Mouse (Mus musculus) kidney, embryonic 15.5 days (tissue): ENCODE results near the gene Eif3j1. TPM values are rescaled to one million over a fixed set of nuclear protein-coding genes. Genes with fewer than 3 reads are reported as not detected.
A peak's percentile ranks its signal among the peaks of the same experiment; 100 is the strongest.
"Not testable (repeated sequence)": the region's sequence is repeated elsewhere in the genome, so short reads cannot be mapped to it uniquely, and the experiment has no call there.

Source experiments
- ATAC-seq: fragments of 200-750 bp; cut with Nextera tagmentation; replicated peaks from 2 replicates; pipeline ENCODE4 v1.8.0; 2017; ENCODE audit warnings: moderate TSS enrichment; ENCODE audit not compliant: low FRiP score
- H3K27ac ChIP-seq: fragments of 300-500 bp; sonication (generic); 2 replicates; pipeline ENCODE4 v1.5.1; 2015; ENCODE audit warnings: mild to moderate bottlenecking, inconsistent platforms
- H3K27me3 ChIP-seq: fragments of 300-500 bp; sonication (generic); 2 replicates; pipeline ENCODE4 v1.6.1; 2015; ENCODE audit warnings: inconsistent platforms
- H3K36me3 ChIP-seq: fragments of 300-500 bp; sonication (generic); 2 replicates; pipeline ENCODE4 v1.6.1; 2015; ENCODE audit warnings: inconsistent platforms
- H3K4me1 ChIP-seq: fragments of 300-500 bp; sonication (generic); 2 replicates; pipeline ENCODE4 v1.6.1; 2015; ENCODE audit warnings: inconsistent platforms
- H3K4me2 ChIP-seq: fragments of 300-500 bp; sonication (generic); 2 replicates; pipeline ENCODE4 v1.6.1; 2015; ENCODE audit warnings: moderate library complexity, mild to moderate bottlenecking, inconsistent platforms
- H3K4me3 ChIP-seq: fragments of 300-500 bp; sonication (generic); replicated peaks from 2 replicates; pipeline ENCODE4 v1.5.1; 2015; ENCODE audit warnings: mild to moderate bottlenecking, inconsistent platforms
- H3K9ac ChIP-seq: fragments of 300-500 bp; sonication (generic); 2 replicates; pipeline ENCODE4 v1.6.1; 2015; ENCODE audit warnings: mild to moderate bottlenecking, inconsistent platforms
- H3K9me3 ChIP-seq: fragments of 300-500 bp; sonication (generic); replicated peaks from 2 replicates; pipeline ENCODE4 v1.6.1; 2016; ENCODE audit warnings: inconsistent platforms
- WGBS: fragments of 180-500 bp; shearing (Covaris S2); methylation state at CpG from one replicate; pipeline ENCODE4 v1.1.7; 2015; ENCODE audit warnings: mixed read lengths; 5-methylcytosine and 5-hydroxymethylcytosine counted together
- polyA plus RNA-seq: library from polyadenylated mRNA; unstranded; fragments of >200 nt; fragmentation: Nextera tagmentation; extraction: Ambion mirVana; gene quantifications from 2 replicates; pipeline ENCODE4 v1.2.1, GENCODE M21; 2015

Eif3j1 gene
- polyA plus RNA-seq: 12.1 and 12.5 TPM in 2 replicates

DNA sequence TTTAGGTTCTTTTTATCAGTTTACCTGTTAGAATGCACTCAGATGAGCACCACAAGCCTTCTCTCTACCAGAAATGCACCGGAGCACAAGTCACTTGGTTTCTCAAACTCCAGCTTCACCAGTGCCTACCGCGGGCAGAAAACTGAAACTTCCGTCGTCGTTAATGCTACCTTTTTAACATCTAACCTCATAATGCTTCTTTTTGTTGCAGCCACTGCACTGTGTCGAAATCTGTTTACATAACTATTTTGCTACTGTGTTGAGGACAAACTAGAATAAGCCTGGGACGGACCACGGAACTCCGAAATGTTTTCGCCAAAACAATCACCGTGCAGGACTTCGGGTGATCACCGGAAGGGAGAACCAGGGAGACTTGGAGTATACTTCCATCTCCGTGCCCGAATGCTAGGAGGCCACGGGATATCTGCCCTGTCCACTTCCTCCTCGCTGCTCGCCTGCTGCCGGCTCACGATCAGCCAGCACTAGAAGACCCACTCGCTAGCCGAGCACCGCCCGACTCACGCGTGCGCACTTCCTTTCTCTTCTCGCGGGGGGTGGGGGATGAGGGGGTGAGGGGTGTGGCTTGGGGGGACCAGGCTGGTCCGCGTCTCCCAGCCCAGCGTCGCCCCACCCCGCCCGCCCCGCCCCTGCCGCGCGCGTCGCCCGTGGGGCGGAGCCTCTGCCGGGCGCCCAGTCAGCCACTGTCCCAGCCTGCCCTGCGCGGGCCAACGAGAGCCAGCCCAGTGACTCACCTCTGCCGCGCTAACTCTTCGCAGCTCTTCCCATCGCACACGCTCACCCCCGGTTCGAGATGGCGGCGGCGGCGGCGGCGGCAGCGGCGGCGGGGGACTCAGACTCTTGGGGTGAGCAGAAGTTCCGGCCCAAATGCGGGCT is at the start of gene Eif3j1:
Gene Eif3j1, plus strand, starts transcription at position 685 of the 894 bp plus-strand sequence.
- peak within 1 kb of the TSS; percentile 67 for H3K4me2 ChIP-seq
- peak within 1 kb of the TSS; percentile 93 for H3K27ac ChIP-seq
- H3K4me3 ChIP-seq: peak within 1 kb of the TSS; percentile 93
- under 1% methylated on average over 59 of the region's 67 CpGs for WGBS
- peak; percentile 99 for ATAC-seq
- H3K9me3 ChIP-seq: no peaks in the 10 kb centered on the region
- no peaks in the 10 kb centered on the region for H3K27me3 ChIP-seq
- peak within 1 kb of the TSS; percentile 92 for H3K9ac ChIP-seq
- H3K36me3 ChIP-seq: peaks cover 18% of the 10 kb centered on the region
- H3K4me1 ChIP-seq: peaks cover 18% of the 10 kb centered on the region

DNA sequence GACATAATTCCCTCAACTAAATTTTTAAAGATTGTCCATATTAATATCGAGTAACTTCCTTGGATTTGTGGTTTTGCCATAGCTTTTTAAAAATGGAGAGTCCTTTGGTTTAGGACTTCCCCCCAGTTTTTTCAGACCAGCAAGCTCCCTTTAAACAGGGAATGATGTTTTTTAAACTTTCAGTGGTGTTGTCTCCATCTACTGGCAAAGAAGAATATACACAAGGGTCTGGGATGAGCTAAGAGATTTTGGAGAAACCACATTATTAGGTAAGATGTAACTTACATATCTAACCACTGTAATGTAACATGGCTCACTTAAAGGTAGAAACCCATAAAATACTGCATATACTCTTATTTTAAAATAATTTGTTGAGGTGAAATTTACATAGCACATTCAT is 32.6 kb upstream of the Eif3j1 start:
- no peaks in the 10 kb centered on the region for H3K9me3 ChIP-seq
- no peak overlapping the region for H3K4me3 ChIP-seq
- H3K27me3 ChIP-seq: no peaks in the 10 kb centered on the region
- H3K27ac ChIP-seq: no peak overlapping the region
- H3K9ac ChIP-seq: no peak overlapping the region
- ATAC-seq: no peak
- H3K4me1 ChIP-seq: no peaks in the 10 kb centered on the region
- no peak overlapping the region for H3K4me2 ChIP-seq
- H3K36me3 ChIP-seq: peaks cover 52% of the 10 kb centered on the region
- 90% methylated on average over 1 of the region's 1 CpGs for WGBS

DNA sequence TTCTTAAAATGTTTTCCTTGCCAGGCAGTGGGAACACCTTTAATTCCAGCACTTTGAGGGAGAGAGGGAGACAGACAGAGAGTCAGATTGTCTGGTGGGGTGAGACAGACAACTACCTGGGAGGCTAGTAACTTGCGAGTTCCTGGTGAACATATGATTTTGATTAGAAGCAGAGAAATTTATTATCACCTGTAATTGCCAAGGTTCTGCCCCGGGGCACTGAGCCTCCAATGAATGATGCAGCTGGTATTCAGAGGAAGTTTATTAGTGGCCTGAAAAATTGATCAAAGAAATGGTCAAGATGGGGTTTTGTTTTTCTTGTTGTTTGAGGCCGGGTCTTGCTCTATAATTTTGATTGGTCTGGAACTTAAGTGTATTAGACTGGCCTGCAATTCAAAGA is 19.5 kb upstream of the Eif3j1 start:
- no peak overlapping the region for H3K27ac ChIP-seq
- no peaks in the 10 kb centered on the region for H3K9me3 ChIP-seq
- H3K4me1 ChIP-seq: no peaks in the 10 kb centered on the region
- peaks cover 60% of the 10 kb centered on the region for H3K36me3 ChIP-seq
- no peak overlapping the region for H3K4me3 ChIP-seq
- H3K4me2 ChIP-seq: no peak overlapping the region
- H3K27me3 ChIP-seq: no peaks in the 10 kb centered on the region
- WGBS: 87% methylated on average over 3 of the region's 3 CpGs
- no peak for ATAC-seq
- H3K9ac ChIP-seq: no peak overlapping the region

DNA sequence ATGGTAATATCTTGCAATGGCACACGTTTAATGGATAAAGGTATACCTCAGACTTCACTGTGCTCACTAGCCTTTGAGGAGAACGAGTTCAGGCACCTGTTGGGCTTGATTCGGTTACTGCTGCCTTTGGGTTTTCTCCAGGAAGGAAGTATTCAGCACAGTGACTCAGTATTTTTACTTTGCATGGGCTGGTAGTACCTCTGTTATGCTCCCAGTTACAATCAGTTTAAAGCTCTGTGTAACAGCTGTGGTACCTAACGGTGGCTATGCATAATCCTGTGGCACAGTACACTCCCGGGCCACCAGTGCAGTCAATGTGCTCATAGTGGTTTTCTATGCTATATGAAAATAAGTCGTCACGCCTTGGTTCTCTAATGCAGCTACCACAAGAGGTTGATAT is 16.9 kb upstream of the Eif3j1 start:
- H3K9ac ChIP-seq: no peak overlapping the region
- H3K27ac ChIP-seq: no peak overlapping the region
- no peak overlapping the region for H3K4me2 ChIP-seq
- H3K4me3 ChIP-seq: no peak overlapping the region
- H3K4me1 ChIP-seq: no peaks in the 10 kb centered on the region
- ATAC-seq: no peak
- WGBS: 92% methylated on average over 7 of the region's 7 CpGs
- no peaks in the 10 kb centered on the region for H3K27me3 ChIP-seq
- H3K9me3 ChIP-seq: no peaks in the 10 kb centered on the region
- H3K36me3 ChIP-seq: peaks cover 55% of the 10 kb centered on the region

DNA sequence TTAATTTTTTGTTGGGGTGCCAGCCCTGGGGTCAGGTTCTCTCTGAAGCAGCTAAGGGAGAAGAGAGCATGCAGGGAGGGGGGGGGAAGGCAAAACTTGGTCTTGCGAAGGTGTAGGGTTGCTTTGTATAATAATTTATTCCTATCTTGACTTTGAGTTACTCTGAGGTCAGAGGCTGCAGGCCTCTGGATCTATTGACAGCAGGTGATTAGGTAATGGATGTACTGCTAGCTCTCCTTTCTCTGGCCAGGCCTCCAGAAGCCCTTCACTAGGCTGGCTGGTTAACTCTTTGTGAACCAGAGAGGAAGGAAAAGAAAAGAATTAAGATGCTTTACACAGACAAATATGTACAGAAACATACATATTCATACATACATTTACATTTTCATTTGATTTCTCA is 9.6 kb upstream of the Eif3j1 start:
- Histone ChIP-seq H3K36me3 (peaks cover 16% of the 10 kb centered on the region), H3K4me1 (no peaks in the 10 kb centered on the region), H3K4me2 (no peak overlapping the region), H3K9ac (no peak overlapping the region), H3K9me3 (no peaks in the 10 kb centered on the region), H3K4me3 (no peak overlapping the region), H3K27ac (no peak overlapping the region), H3K27me3 (no peaks in the 10 kb centered on the region)
- no peak for ATAC-seq
- 53% methylated on average over 1 of the region's 1 CpGs for WGBS

DNA sequence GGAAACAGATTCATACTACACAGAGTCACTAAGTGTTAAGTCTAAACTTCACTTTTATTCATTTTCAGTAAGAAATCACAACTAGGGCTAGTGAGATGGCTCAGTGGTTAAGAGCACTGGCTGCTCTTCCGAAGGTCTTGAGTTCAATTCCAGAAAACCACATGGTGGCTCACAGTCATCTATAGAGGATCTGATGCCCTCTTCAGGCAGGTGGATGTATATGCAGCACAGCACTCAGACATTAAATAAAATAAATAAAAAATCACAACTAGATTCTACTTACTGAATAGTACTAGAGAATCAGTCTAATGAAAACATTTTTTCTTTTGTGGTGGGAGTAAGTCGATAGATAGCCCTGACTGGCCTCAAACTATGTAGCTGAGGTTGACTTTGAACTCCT is 6.1 kb upstream of the Eif3j1 start:
- 81% methylated on average over 2 of the region's 2 CpGs for WGBS

DNA sequence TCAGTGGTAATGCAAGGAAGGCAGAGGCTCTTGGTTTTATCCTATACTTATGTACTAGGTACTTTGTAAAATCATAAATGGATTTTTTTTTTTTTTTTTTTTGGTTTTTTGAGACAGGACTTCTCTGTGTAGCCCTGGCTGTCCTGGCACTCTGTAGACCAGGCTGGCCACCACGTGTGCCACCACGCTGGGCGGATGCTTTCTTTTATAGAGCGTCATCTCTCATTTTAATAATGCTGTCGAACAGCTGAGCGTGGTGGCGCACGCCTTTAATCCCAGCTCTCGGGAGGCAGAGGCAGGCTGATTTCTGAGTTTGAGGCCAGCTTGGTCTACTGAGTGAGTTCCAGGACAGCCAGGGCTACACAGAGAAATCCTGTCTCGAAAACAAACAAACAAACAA is 1.3 kb upstream of the Eif3j1 start:
- ATAC-seq, H3K27me3 ChIP-seq, H3K9me3 ChIP-seq, H3K27ac ChIP-seq, H3K4me3 ChIP-seq, H3K9ac ChIP-seq: not testable (repeated sequence)
- Histone ChIP-seq H3K36me3 (peaks cover 11% of the 10 kb centered on the region), H3K4me2 (peak overlapping the region; percentile 67), H3K4me1 (peaks cover 18% of the 10 kb centered on the region)
- WGBS: 94% methylated on average over 10 of the region's 10 CpGs

More for the DNA sequence above, 6.1 kb upstream of the Eif3j1 start:
- ATAC-seq: no peak
- H3K4me1 ChIP-seq: 0 out of 2 replicates have a peak, but pooled peaks cover 2% of the 10 kb centered on the region
- no peaks in the 10 kb centered on the region for H3K27me3 ChIP-seq
- no peaks in the 10 kb centered on the region for H3K36me3 ChIP-seq
- H3K27ac ChIP-seq: no peak overlapping the region
- H3K9me3 ChIP-seq: no peaks in the 10 kb centered on the region
- H3K4me2 ChIP-seq: no peak overlapping the region
- no peak overlapping the region for H3K9ac ChIP-seq
- H3K4me3 ChIP-seq: no peak overlapping the region

DNA sequence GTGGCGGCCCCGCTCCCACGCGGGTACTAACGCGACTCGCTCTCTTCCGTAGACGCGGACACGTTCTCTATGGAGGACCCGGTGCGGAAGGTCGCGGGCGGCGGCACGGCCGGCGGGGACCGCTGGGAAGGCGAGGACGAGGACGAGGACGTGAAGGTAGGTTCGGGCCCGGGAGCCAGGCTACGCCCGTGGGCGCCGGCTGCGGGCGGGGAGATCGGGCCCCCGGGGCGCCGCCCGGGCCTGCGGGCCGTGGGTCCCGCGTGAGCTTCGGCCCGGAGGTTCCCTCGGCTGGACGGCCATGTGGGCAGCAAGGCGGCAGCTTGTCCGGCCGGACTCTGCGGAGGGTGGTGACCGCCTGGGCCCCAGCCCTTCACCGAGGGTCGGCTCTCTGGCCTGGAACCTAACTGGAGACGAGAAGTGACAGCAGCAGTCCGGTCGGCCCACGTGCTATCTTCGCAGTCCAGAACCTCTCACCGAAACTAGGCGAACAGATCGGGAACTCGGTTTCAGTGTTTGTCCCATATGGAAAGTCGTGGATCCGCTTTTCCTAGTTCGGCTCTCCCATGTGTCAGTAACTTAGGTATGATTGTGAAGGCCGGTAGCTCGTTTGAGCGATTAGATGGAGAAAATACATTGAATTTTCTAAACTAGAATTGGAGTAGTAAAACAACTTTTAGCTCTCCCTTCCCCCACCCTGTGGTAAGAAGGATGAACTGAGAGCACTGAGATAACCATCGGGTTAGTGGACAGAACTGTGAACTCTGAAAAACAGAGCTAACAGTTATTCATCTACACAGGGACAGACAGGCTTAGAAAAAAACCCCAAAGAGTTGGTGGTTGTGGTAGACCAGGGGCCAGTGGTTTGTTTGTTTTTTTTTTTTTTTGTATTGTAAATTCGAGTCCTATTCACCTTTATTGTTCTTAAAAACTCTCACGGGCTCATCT is 682 bp downstream of the Eif3j1 start:
- 1% methylated on average over 69 of the region's 71 CpGs for WGBS
- peaks cover 18% of the 10 kb centered on the region for H3K4me1 ChIP-seq
- ATAC-seq: peak; percentile 63
- H3K4me2 ChIP-seq: peak overlapping the region; percentile 67
- peak overlapping the region; percentile 93 for H3K27ac ChIP-seq
- H3K9me3 ChIP-seq: no peaks in the 10 kb centered on the region
- peaks cover 25% of the 10 kb centered on the region for H3K36me3 ChIP-seq
- no peaks in the 10 kb centered on the region for H3K27me3 ChIP-seq
- peak overlapping the region; percentile 93 for H3K4me3 ChIP-seq
- peak overlapping the region; percentile 92 for H3K9ac ChIP-seq

DNA sequence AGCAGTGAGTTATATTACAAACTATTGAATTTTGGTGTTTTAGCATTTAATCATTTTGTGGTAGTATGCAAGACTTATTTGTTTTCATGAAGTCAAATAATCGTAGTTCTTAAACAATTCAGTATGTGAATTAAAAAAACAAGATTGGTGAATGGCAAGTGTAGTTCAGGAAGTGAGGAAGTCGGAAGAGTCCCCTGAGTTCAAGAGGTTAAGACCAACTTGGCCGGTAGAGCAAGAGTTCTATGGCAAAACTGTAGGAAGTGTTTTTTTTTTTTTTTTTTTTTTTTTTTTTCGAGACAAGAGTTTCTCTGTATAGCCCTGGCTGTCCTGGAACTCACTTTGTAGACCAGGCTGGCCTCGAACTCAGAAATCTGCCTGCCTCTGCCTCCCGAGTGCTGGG is 3.6 kb downstream of the Eif3j1 start:
- peaks cover 46% of the 10 kb centered on the region for H3K36me3 ChIP-seq
- no peak overlapping the region for H3K27ac ChIP-seq
- H3K9ac ChIP-seq: no peak overlapping the region
- no peak overlapping the region for H3K4me2 ChIP-seq
- peaks cover 18% of the 10 kb centered on the region for H3K4me1 ChIP-seq
- no peak for ATAC-seq
- H3K9me3 ChIP-seq: no peaks in the 10 kb centered on the region
- H3K4me3 ChIP-seq: no peak overlapping the region
- 74% methylated on average over 6 of the region's 6 CpGs for WGBS
- H3K27me3 ChIP-seq: no peaks in the 10 kb centered on the region

DNA sequence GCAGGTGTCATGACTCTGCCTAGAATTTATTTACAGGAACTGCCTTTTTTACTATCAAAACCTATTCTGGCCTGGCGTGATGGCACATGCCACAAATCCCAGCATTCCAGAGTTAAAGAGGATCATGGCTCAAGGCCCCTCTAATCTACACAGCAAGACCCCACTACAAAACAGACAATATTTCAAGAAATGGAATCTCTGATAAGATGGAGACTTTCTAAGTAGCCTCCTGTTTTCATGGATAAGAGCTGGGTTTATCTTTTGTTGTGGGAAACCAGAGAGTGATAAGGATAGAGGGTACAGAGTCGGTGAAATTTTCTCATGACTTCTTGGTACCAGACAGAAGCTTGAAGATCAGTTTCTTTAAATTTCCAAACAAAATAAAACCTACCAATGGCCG is 7.7 kb downstream of the Eif3j1 start:
- no peak overlapping the region for H3K4me2 ChIP-seq
- H3K4me3 ChIP-seq: no peak overlapping the region
- H3K4me1 ChIP-seq: no peaks in the 10 kb centered on the region
- H3K27me3 ChIP-seq: no peaks in the 10 kb centered on the region
- 92% methylated on average over 3 of the region's 3 CpGs for WGBS
- no peaks in the 10 kb centered on the region for H3K9me3 ChIP-seq
- ATAC-seq: no peak
- peaks cover 68% of the 10 kb centered on the region for H3K36me3 ChIP-seq
- no peak overlapping the region for H3K9ac ChIP-seq
- no peak overlapping the region for H3K27ac ChIP-seq

DNA sequence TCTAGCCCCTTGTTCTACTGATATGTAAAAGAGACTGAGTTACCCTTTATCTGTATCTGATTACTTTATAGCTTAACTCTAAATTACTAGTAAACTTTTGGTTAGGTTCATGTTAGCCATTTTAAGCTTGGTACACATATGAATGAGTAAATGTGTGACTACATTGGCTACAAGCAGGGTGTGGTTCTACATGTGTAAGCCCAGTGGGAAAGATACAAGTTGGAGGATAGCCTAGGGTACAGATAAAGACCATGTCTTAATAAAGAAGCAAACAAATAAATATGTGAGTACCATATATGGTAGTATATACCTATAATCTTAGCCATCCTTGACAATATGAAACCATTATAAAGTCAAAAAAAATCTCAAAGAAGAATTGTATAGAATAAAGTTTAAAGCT is 15.6 kb downstream of the Eif3j1 start:
- H3K9me3 ChIP-seq: no peaks in the 10 kb centered on the region
- H3K9ac ChIP-seq: no peak overlapping the region
- H3K4me1 ChIP-seq: no peaks in the 10 kb centered on the region
- H3K27ac ChIP-seq: no peak overlapping the region
- ATAC-seq: no peak
- H3K36me3 ChIP-seq: peaks cover 72% of the 10 kb centered on the region
- no peaks in the 10 kb centered on the region for H3K27me3 ChIP-seq
- no peak overlapping the region for H3K4me2 ChIP-seq
- H3K4me3 ChIP-seq: no peak overlapping the region
